Mouse (Mus musculus) MEL (cell line): ENCODE measurements around the gene Eogt.

Source experiments
- CTCF ChIP-seq, 3 experiments: IDR thresholded peaks in 2 of 3; conservative IDR thresholded peaks in 1 of 3; 2 replicates each; pipeline ENCODE4 v1.5.1; 2011 to 2012; ENCODE audit warnings: low read length in 3 of 3, low read depth in 2 of 3, mild to moderate bottlenecking in 2 of 3, improper control_type of control experiment in 1 of 3, inconsistent platforms in 1 of 3, mixed read lengths in 1 of 3, moderate library complexity in 1 of 3; ENCODE audit not compliant: control insufficient read depth in 1 of 3, insufficient read depth in 1 of 3, poor library complexity in 1 of 3, severe bottlenecking in 1 of 3
- E2F4 ChIP-seq: IDR thresholded peaks from 2 replicates; pipeline ENCODE4 v1.6.1; 2011; ENCODE audit warnings: low read depth, low read length, improper control_type of control experiment, borderline replicate concordance
- ELF1 ChIP-seq: IDR thresholded peaks from 2 replicates; pipeline ENCODE4 v1.6.1; 2014; ENCODE audit warnings: low read depth, mild to moderate bottlenecking, inconsistent platforms, low read length, improper control_type of control experiment, moderate library complexity
- ETS1 ChIP-seq: IDR thresholded peaks from 2 replicates; pipeline ENCODE4 v1.6.1; 2012; ENCODE audit warnings: low read depth, mild to moderate bottlenecking, inconsistent platforms, low read length, improper control_type of control experiment, moderate library complexity
- GATA1 ChIP-seq: IDR thresholded peaks from 2 replicates; pipeline ENCODE4 v1.6.1; 2011; ENCODE audit warnings: low read depth, low read length, improper control_type of control experiment
- MAX ChIP-seq: IDR thresholded peaks from 2 replicates; pipeline ENCODE4 v1.6.1; 2011; ENCODE audit warnings: low read length, improper control_type of control experiment
- POLR2A ChIP-seq, 2 experiments: IDR thresholded peaks; 2 replicates each; pipeline ENCODE4 v1.6.1; 2011 to 2012; ENCODE audit warnings: low read length in 2 of 2, mild to moderate bottlenecking in 2 of 2, control low read depth in 1 of 2, improper control_type of control experiment in 1 of 2, low read depth in 1 of 2, moderate library complexity in 1 of 2; ENCODE audit not compliant: control insufficient read depth in 1 of 2, insufficient read depth in 1 of 2, poor library complexity in 1 of 2

DNA sequence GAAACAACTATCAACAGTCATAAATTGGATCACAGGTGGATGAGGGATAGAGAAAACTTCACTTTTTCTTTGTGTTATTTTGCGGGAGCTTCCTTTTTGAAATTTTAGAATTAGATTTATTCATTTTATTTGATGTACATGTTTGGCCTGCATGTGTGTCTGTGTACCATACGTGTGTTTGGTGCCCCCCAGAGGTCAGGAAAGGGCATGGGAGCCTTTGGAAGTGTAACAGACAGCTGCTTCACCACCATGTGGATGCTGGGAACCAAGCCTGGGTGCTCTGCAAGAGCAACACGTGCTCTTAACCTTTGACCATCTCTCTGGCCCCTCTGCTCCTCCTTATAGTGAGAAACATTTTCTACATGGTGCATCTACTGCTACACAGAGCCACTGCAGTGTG is 34.2 kb downstream of the Eogt start:
- TF ChIP-seq GATA1: no peak
- TF ChIP-seq POLR2A (IDR thresholded peaks at IDR 0.05; ENCODE audit: control insufficient read depth in 1 of 2, insufficient read depth in 1 of 2, low read depth in 1 of 2, low read length in 2 of 2, poor library complexity in 1 of 2): no peak
- no peak for TF ChIP-seq ELF1
- no peak for TF ChIP-seq ETS1
- TF ChIP-seq MAX: no peak
- peak; percentile 29 to 48 (median 34) for TF ChIP-seq CTCF (IDR thresholded peaks at IDR 0.05 in 2 of 3, conservative IDR thresholded peaks at IDR 0.05 in 1 of 3; ENCODE audit: control insufficient read depth in 1 of 3, insufficient read depth in 1 of 3, low read depth in 2 of 3, low read length in 3 of 3, poor library complexity in 1 of 3, severe bottlenecking in 1 of 3)
- TF ChIP-seq E2F4: no peak
